Mouse (Mus musculus) stomach, postnatal 0 days (tissue): ENCODE results near the gene Dhx15.

ENCODE experiments used
- CTCF ChIP-seq: IDR thresholded peaks from 2 replicates; pipeline ENCODE4 v1.5.1; 2016; ENCODE audit warnings: antibody characterized with exemption, low read depth, mild to moderate bottlenecking, moderate library complexity
- EP300 ChIP-seq: optimal IDR thresholded peaks from 2 replicates; pipeline ENCODE3; 2016; ENCODE audit warnings: antibody characterized with exemption

DNA sequence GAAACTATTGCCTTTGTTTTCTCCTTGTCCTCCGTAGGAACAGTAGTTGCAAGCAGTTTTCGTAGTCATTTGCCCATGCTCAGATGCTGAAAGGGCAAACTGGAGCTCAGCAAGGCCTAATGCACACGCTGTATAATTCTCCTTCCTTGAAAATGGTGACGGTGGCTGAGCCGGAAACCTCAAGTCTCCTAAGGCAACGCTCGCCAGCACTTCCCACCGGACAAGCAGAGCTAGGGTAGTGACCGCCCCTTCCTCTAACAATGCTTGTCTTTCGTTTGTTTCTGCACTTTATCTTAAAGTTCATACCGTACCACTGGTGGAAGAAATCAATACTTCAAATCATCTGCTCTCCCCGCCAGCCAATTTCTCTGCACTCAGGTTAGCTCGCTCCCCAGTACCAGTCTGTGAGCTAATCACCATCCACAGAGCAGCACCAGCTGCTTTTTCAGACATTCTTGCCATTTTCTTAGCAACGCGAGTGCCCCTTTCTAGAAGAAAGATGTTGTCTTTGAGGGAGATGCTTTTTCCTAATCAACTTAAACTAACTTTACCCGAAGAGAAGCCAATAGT lies 78.0 kb downstream of the Dhx15 start:
- no peak for TF ChIP-seq EP300
- TF ChIP-seq CTCF: no peak
